Mouse (Mus musculus): ENCODE measurements around the gene Dnajc6. TPM values are rescaled to one million over a fixed set of nuclear protein-coding genes. Genes with fewer than 3 reads are reported as not detected.

The Dnajc6 gene
- polyA plus RNA-seq, 1 experiment = 0.07 TPM

- Histone ChIP-seq H3K36me3 (ENCODE audit: control insufficient read depth, insufficient read depth) (no peaks in the 10 kb centered on the region), H3K79me2 (ENCODE audit: control insufficient read depth, insufficient read depth) (no peaks in the 10 kb centered on the region), H3K27me3 (ENCODE audit: control insufficient read depth, insufficient read depth, insufficient read length) (no peaks in the 10 kb centered on the region), H3K4me2 (ENCODE audit: low read depth) (no peak overlapping the region), H3K4me3 (no peak overlapping the region), H3ac (ENCODE audit: control insufficient read depth, insufficient read length) (no peak overlapping the region)
- TF ChIP-seq TCF12 (IDR thresholded peaks at IDR 0.05; ENCODE audit: insufficient read depth, poor library complexity, severe bottlenecking) (no peak), MYOD1 (IDR thresholded peaks at IDR 0.05; ENCODE audit: control insufficient read depth in 1 of 3, insufficient read length in 2 of 3, low read depth in 2 of 3) (no peak), USF1 (IDR thresholded peaks at IDR 0.05; ENCODE audit: low read depth) (no peak), POLR2A (IDR thresholded peaks at IDR 0.05; ENCODE audit: insufficient read length, low read depth) (no peak), CEBPB (IDR thresholded peaks at IDR 0.05; ENCODE audit: insufficient read depth, poor library complexity, severe bottlenecking) (no peak), E2F4 (IDR thresholded peaks at IDR 0.05; ENCODE audit: insufficient read depth) (no peak), SRF (IDR thresholded peaks at IDR 0.05; ENCODE audit: control insufficient read depth, insufficient read length, low read depth) (no peak), POLR2AphosphoS2 (IDR thresholded peaks at IDR 0.05; ENCODE audit: insufficient read length, low read depth) (no peak), MAX (IDR thresholded peaks at IDR 0.05; ENCODE audit: low read depth) (no peak), TCF3 (IDR thresholded peaks at IDR 0.05; ENCODE audit: insufficient read length, low read depth) (no peak), REST (IDR thresholded peaks at IDR 0.05; ENCODE audit: insufficient read depth, insufficient read length) (no peak), MYOG (IDR thresholded peaks at IDR 0.05; ENCODE audit: control insufficient read depth in 1 of 3, insufficient read depth in 1 of 3, insufficient read length in 2 of 3, low read depth in 2 of 3) (no peak)
These were observed 45.4 kb upstream of the Dnajc6 start for GRCm38 (mm10) chr4:101451089-101451488.

- no peak overlapping the region for H3K4me3 ChIP-seq
- no peak overlapping the region for H3K4me2 ChIP-seq (ENCODE audit: low read depth)
- H3K79me2 ChIP-seq (ENCODE audit: control insufficient read depth, insufficient read depth) = no peaks in the 10 kb centered on the region
- no peak for TF ChIP-seq E2F4 (IDR thresholded peaks at IDR 0.05; ENCODE audit: insufficient read depth)
- TF ChIP-seq POLR2A (IDR thresholded peaks at IDR 0.05; ENCODE audit: insufficient read length, low read depth) = no peak
- TF ChIP-seq TCF12 (IDR thresholded peaks at IDR 0.05; ENCODE audit: insufficient read depth, poor library complexity, severe bottlenecking) = no peak
- no peak for TF ChIP-seq SRF (IDR thresholded peaks at IDR 0.05; ENCODE audit: control insufficient read depth, insufficient read length, low read depth)
- TF ChIP-seq MYOG (IDR thresholded peaks at IDR 0.05; ENCODE audit: control insufficient read depth in 1 of 3, insufficient read depth in 1 of 3, insufficient read length in 2 of 3, low read depth in 2 of 3) = no peak
- no peak for TF ChIP-seq MYOD1 (IDR thresholded peaks at IDR 0.05; ENCODE audit: control insufficient read depth in 1 of 3, insufficient read length in 2 of 3, low read depth in 2 of 3)
- no peak for TF ChIP-seq CEBPB (IDR thresholded peaks at IDR 0.05; ENCODE audit: insufficient read depth, poor library complexity, severe bottlenecking)
- TF ChIP-seq POLR2AphosphoS2 (IDR thresholded peaks at IDR 0.05; ENCODE audit: insufficient read length, low read depth) = no peak
- TF ChIP-seq MAX (IDR thresholded peaks at IDR 0.05; ENCODE audit: low read depth) = no peak
- no peak for TF ChIP-seq TCF3 (IDR thresholded peaks at IDR 0.05; ENCODE audit: insufficient read length, low read depth)
- no peak for TF ChIP-seq REST (IDR thresholded peaks at IDR 0.05; ENCODE audit: insufficient read depth, insufficient read length)
- no peak for TF ChIP-seq USF1 (IDR thresholded peaks at IDR 0.05; ENCODE audit: low read depth)
- no peaks in the 10 kb centered on the region for H3K36me3 ChIP-seq (ENCODE audit: control insufficient read depth, insufficient read depth)
- no peaks in the 10 kb centered on the region for H3K27me3 ChIP-seq (ENCODE audit: control insufficient read depth, insufficient read depth, insufficient read length)
- H3ac ChIP-seq (ENCODE audit: control insufficient read depth, insufficient read length) = no peak overlapping the region
These were observed 43.6 kb upstream of the Dnajc6 start for GRCm38 (mm10) chr4:101452829-101453228.

GRCm38 (mm10) chr4:101457176-101457575 is 39.3 kb upstream of the Dnajc6 start:
- Histone ChIP-seq H3K4me2 (ENCODE audit: low read depth) (no peak overlapping the region), H3K4me3 (no peak overlapping the region), H3K27me3 (ENCODE audit: control insufficient read depth, insufficient read depth, insufficient read length) (no peaks in the 10 kb centered on the region), H3K79me2 (ENCODE audit: control insufficient read depth, insufficient read depth) (no peaks in the 10 kb centered on the region), H3ac (ENCODE audit: control insufficient read depth, insufficient read length) (no peak overlapping the region), H3K36me3 (ENCODE audit: control insufficient read depth, insufficient read depth) (no peaks in the 10 kb centered on the region)
- TF ChIP-seq TCF3 (IDR thresholded peaks at IDR 0.05; ENCODE audit: insufficient read length, low read depth) (no peak), POLR2AphosphoS2 (IDR thresholded peaks at IDR 0.05; ENCODE audit: insufficient read length, low read depth) (no peak), MAX (IDR thresholded peaks at IDR 0.05; ENCODE audit: low read depth) (no peak), TCF12 (IDR thresholded peaks at IDR 0.05; ENCODE audit: insufficient read depth, poor library complexity, severe bottlenecking) (no peak), REST (IDR thresholded peaks at IDR 0.05; ENCODE audit: insufficient read depth, insufficient read length) (no peak), CEBPB (IDR thresholded peaks at IDR 0.05; ENCODE audit: insufficient read depth, poor library complexity, severe bottlenecking) (no peak)

- H3K4me3 ChIP-seq = no peak overlapping the region
These were observed 38.1 kb upstream of the Dnajc6 start for GRCm38 (mm10) chr4:101458341-101458740.

GRCm38 (mm10) chr4:101459358-101459757 is 37.1 kb upstream of the Dnajc6 start:
- Histone ChIP-seq H3K27me3 (ENCODE audit: control insufficient read depth, insufficient read depth, insufficient read length) (no peaks in the 10 kb centered on the region), H3K4me2 (ENCODE audit: low read depth) (no peak overlapping the region), H3K36me3 (ENCODE audit: control insufficient read depth, insufficient read depth) (no peaks in the 10 kb centered on the region), H3K79me2 (ENCODE audit: control insufficient read depth, insufficient read depth) (no peaks in the 10 kb centered on the region), H3ac (ENCODE audit: control insufficient read depth, insufficient read length) (no peak overlapping the region), H3K4me3 (no peak overlapping the region)
- TF ChIP-seq MYOD1 (IDR thresholded peaks at IDR 0.05; ENCODE audit: control insufficient read depth in 1 of 3, insufficient read length in 2 of 3, low read depth in 2 of 3) (no peak), MYOG (IDR thresholded peaks at IDR 0.05; ENCODE audit: control insufficient read depth in 1 of 3, insufficient read depth in 1 of 3, insufficient read length in 2 of 3, low read depth in 2 of 3) (no peak), MAX (IDR thresholded peaks at IDR 0.05; ENCODE audit: low read depth) (no peak)

More at GRCm38 (mm10) chr4:101458341-101458740, 38.1 kb upstream of the Dnajc6 start:
- Histone ChIP-seq H3ac (ENCODE audit: control insufficient read depth, insufficient read length) (no peak overlapping the region), H3K4me2 (ENCODE audit: low read depth) (no peak overlapping the region), H3K27me3 (ENCODE audit: control insufficient read depth, insufficient read depth, insufficient read length) (no peaks in the 10 kb centered on the region), H3K36me3 (ENCODE audit: control insufficient read depth, insufficient read depth) (no peaks in the 10 kb centered on the region), H3K79me2 (ENCODE audit: control insufficient read depth, insufficient read depth) (no peaks in the 10 kb centered on the region)
- TF ChIP-seq CEBPB (IDR thresholded peaks at IDR 0.05; ENCODE audit: insufficient read depth, poor library complexity, severe bottlenecking) = no peak

All from myocyte (in vitro differentiated cells).